Mouse (Mus musculus) embryo, embryonic 10.5 days (tissue): ENCODE measurements at regions not wholly inside any gene's neighbourhood (a gene's known extent, or its start where the extent isn't known, plus 50 kb on each side); places are given as distances from the start of the nearest gene placed in this dataset.

Experiments used
- DNase-seq: peaks from one replicate; pipeline ENCODE4 v3.0.0-alpha.2; 2015; ENCODE audit warnings: low spot score

- no peak for DNase-seq
Observed at GRCm38 (mm10) chr9:115680703-115681576, 228.3 kb upstream of the Gadl1 start.

GRCm38 (mm10) chr9:115681841-115682240 lies 227.4 kb upstream of the Gadl1 start:
- no peak for DNase-seq

GRCm38 (mm10) chr9:115683951-115684350 lies 225.3 kb upstream of the Gadl1 start:
- DNase-seq, result no peak

GRCm38 (mm10) chr9:115686605-115687004 lies 222.7 kb upstream of the Gadl1 start:
- no peak for DNase-seq

GRCm38 (mm10) chr9:115692837-115693236 lies 216.4 kb upstream of the Gadl1 start:
- DNase-seq, result no peak

GRCm38 (mm10) chr9:115703791-115704190 lies 205.5 kb upstream of the Gadl1 start:
- no peak for DNase-seq

- peak; percentile 77 for DNase-seq
Observed at GRCm38 (mm10) chr9:115704249-115704648, 205.0 kb upstream of the Gadl1 start.

- no peak for DNase-seq
Observed at GRCm38 (mm10) chr9:115705761-115706160, 203.5 kb upstream of the Gadl1 start.

GRCm38 (mm10) chr9:115708199-115708934 lies 200.9 kb upstream of the Gadl1 start:
- peak; percentile 74 for DNase-seq

- peak; percentile 46 for DNase-seq
Observed at GRCm38 (mm10) chr9:115710039-115710739, 199.1 kb upstream of the Gadl1 start.

GRCm38 (mm10) chr9:115720306-115720705 lies 188.9 kb upstream of the Gadl1 start:
- no peak for DNase-seq

- DNase-seq, result no peak
Observed at GRCm38 (mm10) chr9:115720841-115721240, 188.4 kb upstream of the Gadl1 start.

GRCm38 (mm10) chr9:115724063-115724462 lies 185.2 kb upstream of the Gadl1 start:
- no peak for DNase-seq

- no peak for DNase-seq
Observed at GRCm38 (mm10) chr9:115727361-115727760, 181.9 kb upstream of the Gadl1 start.

- no peak for DNase-seq
Observed at GRCm38 (mm10) chr9:115731557-115731956, 177.7 kb upstream of the Gadl1 start.

GRCm38 (mm10) chr9:115733104-115733503 lies 176.2 kb upstream of the Gadl1 start:
- DNase-seq, result no peak

GRCm38 (mm10) chr9:115739984-115740383 lies 169.3 kb upstream of the Gadl1 start:
- no peak for DNase-seq

- no peak for DNase-seq
Observed at GRCm38 (mm10) chr9:115746436-115746835, 162.8 kb upstream of the Gadl1 start.

GRCm38 (mm10) chr9:115760496-115760895 lies 148.8 kb upstream of the Gadl1 start:
- DNase-seq, result peak; percentile 27

GRCm38 (mm10) chr9:115764136-115764535 lies 145.1 kb upstream of the Gadl1 start:
- DNase-seq, result no peak

- DNase-seq, result no peak
Observed at GRCm38 (mm10) chr9:115766471-115766870, 142.8 kb upstream of the Gadl1 start.

GRCm38 (mm10) chr9:115775112-115775511 lies 134.1 kb upstream of the Gadl1 start:
- DNase-seq, result no peak

GRCm38 (mm10) chr9:115775858-115776257 lies 133.4 kb upstream of the Gadl1 start:
- no peak for DNase-seq
